Mouse (Mus musculus) thymus, postnatal 0 days (tissue): Measurements from ENCODE around the gene Cmss1. TPM values are rescaled to one million over a fixed set of nuclear protein-coding genes. Genes with fewer than 3 reads are reported as not detected.
A peak's percentile ranks its signal among the peaks of the same experiment; 100 is the strongest.

Source experiments
- DNase-seq: peaks from one replicate; pipeline ENCODE4 v3.0.0-alpha.2; 2015; ENCODE audit warnings: low spot score
- polyA plus RNA-seq: library from polyadenylated mRNA; unstranded; fragments of >200 nt; fragmentation: Nextera tagmentation; extraction: Ambion mirVana; gene quantifications from 2 replicates; pipeline ENCODE4 v1.2.1, GENCODE M21; 2015

Cmss1 gene
- polyA plus RNA-seq, 1 experiment from 2014 or later = 55.4 TPM

DNA sequence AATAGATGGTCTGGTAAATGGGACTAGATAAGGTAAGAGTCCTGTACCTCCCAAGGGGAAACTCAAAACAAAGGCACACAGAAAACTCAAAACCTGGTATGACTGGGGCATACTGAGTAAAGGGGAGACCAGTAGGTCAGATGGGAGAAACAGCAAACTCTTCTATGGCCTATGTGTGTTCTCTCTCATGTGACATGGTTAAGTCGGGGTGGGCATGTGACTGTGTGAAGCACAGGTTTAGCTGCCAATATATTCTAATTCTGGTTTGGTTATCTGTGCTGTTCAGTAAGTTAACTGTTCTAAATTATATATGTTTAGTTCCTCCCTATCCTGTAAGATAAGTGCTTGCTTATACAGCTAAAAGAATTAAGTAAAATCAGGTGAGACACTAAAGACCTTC is 46.5 kb downstream of the Cmss1 start:
- DNase-seq = no peak

DNA sequence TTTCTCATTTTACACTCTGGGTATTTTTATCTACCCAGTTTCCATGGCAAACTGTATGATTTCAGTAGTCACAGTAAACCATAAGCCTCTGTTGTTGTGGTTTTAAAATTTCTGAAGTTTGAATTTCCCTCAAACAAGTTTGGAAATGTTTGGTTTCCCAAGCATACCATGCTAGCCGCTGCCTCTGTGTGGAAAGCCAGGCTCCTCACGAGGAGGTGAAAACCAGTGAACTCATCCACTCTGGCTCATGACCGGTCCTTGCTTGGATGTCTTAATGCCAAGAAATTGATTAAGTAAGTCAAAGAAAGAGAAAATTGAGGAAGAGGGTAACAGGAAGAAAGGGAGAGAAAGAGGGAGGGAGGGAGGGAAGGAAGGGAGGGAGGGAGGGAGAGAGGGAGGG is 48.4 kb downstream of the Cmss1 start:
- DNase-seq = no peak

DNA sequence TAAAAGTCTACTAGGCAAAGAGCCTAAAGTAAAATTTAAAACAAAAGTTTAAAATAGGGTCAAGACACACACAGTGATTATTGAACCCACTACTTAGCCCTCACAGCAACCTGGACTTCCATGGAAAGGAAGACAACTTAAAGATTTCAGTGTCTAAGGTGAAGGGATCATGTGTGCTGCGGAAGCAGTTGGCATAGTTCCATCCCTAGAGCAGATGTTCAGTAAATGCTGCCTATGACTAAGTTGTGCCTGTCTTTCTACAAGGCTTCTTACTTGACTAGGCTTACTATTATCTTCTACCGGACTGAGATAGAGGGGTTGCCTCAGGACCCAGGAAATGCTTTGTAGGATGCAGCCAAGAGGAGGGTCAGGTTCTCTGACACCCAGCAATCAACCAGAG is 50.4 kb downstream of the Cmss1 start:
- no peak for DNase-seq

DNA sequence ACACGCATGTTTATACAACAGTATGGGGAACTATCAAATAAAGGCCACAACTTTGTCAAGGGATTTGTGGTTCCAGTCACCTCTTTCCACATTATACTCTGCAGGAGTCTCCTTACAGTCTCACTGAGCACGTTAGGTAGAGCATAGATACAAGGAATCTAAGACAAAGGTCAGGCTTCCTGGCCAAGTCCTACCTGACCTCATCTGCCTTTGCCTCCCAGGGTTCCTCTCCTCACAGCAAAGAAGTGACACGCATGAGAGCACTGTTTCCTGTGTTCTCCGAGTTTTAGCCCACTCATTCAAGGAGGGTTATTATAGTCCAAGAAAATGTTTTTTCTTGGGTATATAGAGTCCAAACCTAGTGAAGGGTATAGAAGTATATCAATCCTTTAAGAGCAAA is 51.0 kb downstream of the Cmss1 start:
- no peak for DNase-seq

DNA sequence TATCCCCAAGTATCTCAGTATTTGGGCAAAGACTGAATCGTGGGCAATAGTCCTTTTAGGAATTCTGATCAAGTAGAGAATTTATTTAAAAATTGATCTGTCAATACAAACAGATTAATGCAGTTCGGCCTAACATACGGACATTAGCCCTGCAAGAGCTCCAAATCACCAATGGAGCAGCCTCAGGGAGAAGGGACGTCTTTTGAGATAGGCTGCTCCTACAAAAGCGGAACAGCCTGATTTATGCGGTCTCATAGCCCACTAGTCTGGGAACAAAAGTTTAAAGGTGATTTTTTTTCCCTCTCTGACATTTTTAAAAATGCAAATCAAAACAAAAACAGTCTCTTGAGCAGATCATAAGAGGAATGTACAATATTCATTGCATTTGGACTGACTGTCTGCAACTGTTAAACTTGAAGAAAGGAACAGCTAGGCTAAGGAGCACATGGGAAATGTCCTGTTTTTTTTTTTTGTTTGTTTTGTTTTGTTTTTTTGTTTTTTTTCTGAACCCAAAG is 51.7 kb downstream of the Cmss1 start:
- DNase-seq = no peak

DNA sequence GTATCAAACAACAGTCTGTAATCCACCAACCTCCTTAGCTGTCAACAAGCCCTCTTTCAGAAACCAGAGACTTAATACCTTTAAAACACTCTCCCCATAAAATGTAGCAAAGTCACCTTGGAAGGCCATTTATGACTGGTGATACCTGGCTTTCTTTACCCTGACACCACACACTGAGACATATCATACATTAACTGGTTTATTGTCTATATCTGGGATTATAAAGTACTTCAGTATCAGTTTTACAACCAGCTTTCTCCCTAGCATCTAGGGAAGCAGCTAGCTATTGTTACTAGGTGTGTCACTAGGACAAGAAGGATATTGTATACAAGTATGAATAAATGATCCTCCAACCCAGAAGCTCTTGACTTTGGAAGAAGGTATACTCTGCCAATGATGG is 53.4 kb downstream of the Cmss1 start:
- no peak for DNase-seq

DNA sequence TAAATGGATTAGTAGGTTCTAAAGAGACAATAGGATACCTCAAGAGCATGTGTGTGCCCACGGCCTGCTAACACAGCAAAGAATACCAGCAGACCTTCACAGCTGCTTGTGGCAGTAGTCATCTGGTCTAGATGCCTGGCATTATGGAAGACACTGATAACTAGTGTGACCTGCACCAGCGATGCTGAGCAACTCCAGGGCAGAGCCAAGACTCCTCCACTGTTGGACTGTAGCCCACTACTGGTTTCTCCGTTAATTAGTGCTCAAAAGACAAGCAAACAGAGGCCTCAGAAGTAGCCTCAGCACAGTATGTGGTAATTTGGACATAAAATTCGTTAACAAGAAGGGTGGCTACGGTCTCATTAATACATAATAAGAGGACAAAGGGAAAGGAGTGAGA is 54.0 kb downstream of the Cmss1 start:
- no peak for DNase-seq

DNA sequence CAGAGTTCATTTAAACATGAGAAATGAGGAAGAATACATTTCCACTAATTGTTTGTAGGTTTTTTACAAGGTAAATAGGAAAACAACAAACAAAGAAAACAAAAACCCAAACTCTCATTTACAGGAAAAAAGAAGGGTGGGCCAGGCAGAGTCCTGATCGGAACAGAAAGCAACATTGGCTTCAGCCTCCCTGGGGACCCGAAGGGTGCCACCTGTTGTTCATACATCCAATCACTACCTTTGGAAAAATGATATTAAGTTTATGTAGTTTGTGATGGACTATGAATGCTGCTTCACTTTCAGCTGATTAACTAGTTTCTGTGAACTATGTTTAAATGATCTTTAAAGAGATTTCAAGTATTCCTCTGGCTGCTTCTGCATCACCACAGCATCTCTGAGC is 55.0 kb downstream of the Cmss1 start:
- DNase-seq = no peak

DNA sequence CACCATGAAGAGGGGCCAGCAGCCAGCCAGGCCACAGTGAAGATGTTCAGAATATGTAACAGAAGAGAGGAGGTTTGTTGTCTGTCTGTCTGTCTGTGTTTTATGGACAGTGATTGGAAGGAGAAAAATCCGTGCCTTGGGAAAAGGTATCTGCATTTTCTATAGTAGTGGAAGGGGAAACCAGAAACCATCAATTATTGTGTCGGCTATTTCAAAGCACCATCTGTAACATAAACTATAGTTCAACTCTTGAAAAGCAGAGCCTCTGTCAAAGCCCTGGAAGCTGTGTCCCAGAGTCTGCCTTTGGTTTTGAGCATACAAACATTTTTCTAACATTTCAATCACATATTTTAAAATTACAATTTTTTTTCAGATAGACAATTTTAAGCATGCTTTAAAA is 55.8 kb downstream of the Cmss1 start:
- no peak for DNase-seq

DNA sequence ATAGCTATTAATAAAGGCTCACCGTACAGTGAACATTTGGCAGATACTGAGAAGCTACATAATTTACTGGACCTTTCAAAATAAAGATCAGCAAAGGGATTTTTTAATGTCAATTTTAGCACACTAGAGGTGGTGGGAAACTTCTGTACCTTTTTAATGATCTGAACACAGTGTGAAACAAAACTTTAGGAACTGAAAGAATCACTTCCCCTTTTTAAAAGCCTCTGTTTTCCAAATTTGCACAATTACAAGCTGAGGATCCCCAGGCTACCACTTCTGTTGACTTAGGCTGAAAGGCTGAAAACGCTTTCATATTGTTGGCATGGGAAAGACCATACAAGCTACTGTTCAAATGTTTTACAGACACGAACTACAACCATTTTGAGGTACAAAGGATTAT is 56.6 kb downstream of the Cmss1 start:
- no peak for DNase-seq

DNA sequence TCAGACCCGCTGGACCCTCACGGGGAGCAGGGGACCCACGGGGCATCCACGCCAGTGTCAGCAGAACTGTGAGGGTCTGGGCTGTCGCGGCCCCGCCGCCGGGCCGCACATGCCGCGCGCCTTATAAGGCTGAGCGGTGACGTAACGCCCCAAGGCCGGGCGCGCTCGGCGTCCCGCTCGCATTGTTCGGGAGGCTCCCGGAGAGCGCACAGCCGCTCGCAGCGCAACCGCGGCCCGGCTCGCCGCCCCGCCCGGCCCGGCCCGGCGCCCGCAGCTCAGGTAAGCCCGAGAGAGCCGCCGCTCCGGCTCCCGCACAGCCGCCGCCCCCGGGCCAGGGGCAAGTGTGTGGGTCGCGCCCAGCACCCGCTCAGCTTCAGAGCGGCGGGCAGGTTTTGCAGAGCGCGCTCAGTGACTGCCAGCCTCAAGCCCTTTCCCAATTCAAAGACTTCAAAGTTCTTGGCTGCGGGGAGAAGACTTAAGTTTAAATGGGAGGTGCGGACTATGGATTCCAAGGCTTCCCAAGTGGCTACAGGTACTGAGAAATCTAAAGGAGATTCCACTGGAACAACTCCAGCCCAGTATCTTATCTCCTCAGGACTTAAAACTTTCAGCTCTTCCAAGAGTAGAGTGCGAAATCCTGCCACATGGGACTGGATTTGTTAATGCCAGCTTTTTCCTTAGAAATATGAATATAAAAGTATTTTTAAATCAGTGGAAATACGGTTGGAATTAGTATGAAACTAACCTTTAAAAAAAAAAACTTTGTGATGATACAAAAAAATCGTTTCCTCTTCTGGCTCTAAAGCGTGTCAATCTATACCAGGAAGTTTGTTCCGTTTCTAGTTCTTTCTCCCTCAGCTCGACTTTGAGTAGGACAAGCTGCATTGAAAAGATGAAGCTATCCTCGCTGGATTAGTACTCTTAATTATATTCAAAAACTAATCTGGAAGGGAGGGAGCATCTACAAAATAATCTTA is 57.3 kb downstream of the Cmss1 start:
- DNase-seq = peak; percentile 68

DNA sequence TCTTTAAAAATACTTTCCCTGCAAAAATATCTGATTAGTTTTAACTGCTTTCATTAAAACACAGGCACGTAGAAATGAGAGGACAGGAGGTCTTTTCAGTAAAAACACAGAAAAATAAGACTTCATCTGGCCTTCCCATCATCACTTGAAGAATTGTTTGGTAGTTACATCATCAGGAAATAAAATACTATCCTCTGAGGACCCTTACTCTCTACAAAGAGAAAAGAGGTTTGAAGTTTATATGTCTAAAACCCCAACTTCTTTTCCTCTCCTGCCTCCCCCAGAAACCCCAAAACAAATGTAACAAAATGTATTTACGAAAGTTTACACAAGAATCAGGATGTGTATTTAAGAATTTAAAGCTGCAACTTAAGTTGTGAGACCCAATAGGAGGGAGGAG is 58.1 kb downstream of the Cmss1 start:
- no peak for DNase-seq

DNA sequence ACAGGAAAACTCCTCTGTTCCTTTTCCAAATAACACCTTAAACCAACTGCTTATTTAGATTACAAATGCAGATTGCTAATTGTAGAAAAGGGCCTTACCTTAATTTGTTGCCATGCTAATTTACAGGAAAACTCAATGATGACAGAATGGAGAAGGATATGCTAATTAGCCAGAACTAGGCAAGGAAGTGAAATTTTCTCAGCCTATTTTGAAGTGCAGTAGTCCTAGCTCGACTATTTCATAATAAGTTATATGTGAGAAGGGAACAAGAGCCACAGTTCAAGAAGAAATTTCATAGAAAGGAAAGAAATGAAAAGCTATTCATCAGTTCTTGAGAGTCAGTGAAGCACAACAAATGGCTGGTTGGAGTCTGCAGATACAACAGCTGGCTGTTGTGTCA is 60.3 kb downstream of the Cmss1 start:
- no peak for DNase-seq

DNA sequence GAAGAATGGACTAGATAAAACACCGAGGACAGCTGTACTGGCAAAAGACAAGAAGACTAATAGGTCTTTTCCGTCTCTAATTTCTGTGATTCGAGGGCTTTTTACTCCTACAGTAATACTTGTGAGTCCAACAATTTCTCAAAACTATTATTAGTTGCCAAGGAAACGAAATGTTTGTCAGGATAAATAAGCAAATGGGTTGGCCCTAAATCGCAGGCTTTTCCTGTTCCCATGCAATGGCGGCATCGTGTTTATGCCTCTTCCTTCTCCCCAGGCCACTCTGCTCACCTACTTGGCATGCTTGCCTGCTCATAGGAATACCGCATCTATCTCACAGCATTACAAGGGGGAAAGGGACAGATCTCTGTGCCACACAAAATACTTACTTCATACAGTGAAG is 62.2 kb downstream of the Cmss1 start:
- no peak for DNase-seq

DNA sequence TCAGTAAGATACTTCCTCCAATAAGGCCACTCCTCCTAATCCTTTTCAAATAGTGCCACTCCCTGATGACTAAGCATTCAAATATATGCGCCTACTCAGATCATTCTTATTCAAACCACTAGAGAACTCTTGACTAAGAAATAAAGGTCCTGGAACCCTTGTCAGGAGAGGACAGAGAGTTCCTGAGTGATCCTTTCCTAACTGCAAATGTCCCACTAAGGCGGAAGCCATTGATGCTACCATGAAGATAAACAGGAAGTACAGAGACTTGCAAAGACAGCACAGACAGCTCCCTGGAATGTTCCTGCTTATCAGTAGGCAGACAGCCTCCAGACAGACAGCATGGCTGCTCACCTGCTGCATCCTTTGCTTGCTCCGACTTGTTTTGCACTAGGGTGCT is 63.4 kb downstream of the Cmss1 start:
- DNase-seq = no peak

DNA sequence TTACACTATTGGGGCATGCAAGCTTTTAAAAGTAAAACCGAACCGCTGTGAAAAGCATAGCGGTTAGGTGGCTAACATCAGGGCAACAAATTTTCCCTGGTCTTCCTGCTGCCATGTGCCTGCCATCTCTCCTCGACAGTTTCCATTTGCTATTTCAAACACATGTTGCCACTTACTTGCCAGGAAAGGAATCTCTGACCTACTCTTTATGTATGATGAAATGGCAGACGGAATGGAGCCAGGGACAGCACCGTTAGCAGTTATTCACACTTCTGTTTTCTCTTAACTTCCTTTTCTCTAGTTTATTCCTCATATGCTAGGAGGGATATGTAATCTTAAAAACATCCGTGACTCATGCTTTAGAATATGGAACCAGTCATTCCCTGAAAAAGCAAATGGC is 70.2 kb downstream of the Cmss1 start:
- DNase-seq = no peak

DNA sequence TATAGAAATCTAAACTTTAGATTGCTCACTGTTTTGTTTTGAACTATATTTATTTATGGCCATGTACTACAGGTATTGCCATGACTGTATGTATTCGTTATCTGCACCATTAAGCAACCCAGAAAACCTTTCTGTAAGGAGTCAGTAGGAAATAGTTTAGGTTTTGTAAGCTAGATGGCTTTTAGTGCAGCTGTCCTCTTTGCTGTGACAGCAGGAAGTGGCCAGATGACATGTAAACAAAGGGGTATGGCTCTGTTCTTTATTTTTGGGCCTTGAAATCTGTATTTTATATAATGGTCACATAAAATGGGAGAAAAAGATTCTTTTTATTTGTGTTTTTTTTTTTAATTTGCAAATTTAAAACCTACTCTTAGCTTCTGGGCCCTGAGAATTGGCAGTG is 71.9 kb downstream of the Cmss1 start:
- no peak for DNase-seq

DNA sequence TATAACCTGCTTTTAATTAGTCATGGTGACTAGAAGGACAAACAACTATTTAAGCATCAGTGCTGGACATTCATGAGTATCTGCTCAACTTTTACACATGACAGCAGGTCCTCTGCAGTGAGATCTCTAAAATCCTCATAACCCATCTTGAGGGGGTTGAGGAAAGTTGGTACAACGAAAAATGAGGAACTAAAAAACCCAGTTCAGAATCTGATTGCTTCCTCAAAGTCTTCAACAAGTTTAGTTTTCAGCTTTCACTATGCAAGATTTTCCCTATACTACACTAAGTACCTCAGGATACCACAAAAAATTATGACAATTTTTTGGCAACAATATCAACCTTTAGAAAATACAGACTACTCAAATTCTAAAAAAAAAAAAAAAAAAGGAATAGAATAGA is 72.3 kb downstream of the Cmss1 start:
- DNase-seq = no peak

DNA sequence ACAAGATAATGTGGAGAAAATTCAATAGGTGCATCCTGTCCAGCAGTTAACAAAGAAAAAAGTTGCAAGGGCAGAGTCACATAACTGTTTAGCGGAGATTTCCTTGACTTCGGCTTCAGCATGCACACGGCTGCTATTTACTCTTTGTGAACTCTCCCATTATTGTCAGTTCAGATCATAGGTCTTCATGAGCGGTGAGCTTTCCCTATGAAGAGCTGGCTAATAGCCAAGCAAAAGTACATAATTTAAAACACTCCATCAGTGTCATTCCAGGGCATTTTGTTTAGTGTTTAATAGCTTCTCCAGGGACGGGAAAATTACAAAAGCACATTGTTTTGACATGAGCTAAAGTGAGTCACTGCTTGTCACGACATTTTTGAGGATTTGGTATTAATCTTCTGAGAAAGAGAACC is 74.6 kb downstream of the Cmss1 start:
- DNase-seq = no peak

DNA sequence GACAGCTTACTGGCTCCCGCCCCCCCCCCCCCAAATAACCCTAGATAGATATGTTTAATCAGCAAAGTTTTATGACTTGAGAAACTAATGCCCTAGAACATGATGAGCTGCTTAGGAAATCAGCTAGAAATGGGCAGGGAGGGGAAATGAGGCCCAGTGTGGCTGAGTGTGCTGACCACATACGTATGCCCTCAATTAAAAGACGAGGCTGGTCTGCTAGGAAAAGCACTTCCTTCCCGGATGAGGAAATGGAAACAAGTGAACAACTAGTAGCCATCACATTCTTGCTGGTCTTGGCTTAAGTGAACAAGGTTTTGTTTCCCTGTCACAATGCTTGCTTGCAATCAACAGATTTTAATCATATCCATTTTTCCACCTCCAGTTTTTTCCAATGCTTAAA is 76.1 kb downstream of the Cmss1 start:
- DNase-seq = no peak

DNA sequence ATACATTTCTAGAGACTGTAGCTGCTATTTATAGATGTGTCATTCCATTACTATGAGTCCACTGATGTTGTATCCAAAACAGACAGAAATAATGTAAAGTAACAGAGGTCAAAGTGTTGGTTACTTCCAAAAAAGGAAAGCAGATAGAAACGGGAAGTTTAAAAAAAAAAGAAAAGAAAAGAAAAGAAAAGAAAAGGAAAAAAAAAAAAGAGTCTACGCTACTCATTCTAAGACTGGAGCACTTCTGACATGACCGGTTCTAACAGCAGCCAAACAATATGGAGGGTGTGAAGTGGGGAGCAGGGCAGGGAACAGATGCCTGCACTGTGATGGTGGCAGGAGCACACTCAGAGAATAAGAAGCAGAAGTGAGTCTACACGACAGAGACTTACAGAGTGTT is 78.2 kb downstream of the Cmss1 start:
- no peak for DNase-seq

DNA sequence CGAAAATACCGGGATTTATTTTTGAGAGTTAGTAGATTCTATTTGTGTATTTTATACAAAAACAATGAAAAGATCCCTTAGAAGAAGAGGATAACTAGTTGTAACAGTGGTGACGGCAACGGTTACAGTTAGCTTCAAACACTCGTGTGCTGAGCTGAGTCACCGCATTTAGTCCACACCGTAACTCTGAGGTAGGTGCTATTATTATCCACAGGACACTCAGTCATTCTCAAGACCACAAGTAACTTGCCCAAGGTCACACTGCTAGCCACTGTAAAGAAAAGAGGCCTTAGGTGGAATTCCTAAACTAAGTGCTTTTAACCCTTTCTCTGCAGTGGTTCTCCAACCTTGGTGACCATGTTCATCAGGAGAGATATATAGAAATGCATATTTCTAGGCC is 79.8 kb downstream of the Cmss1 start:
- no peak for DNase-seq

DNA sequence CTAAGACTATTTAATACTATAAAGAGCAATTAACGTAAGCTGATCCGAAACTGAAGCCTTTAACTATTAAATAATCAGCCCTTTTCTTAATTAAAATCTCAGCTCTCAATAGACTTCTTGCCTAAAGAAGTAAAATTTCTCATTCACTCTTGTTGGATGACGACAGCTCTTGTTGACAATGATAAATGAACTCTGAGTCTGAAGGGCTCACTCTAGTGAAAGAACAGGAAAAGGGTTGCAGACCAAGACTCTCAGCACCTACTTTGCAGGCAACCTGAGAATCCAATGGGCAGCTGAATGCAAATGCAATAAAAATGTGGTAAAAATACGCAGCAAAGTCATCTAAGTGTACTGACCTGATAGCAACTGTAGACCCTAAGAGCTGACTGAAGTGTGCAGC is 81.2 kb downstream of the Cmss1 start:
- DNase-seq = no peak
